Mouse (Mus musculus) lung, adult 2 months (tissue): ENCODE data around the gene Rnase13.

Experiments used
- CTCF ChIP-seq: fragments of 200-500 bp; IDR thresholded peaks from 2 replicates; pipeline ENCODE4 v1.5.1; 2011; ENCODE audit warnings: mild to moderate bottlenecking, low read length, control low read depth; ENCODE audit not compliant: insufficient read depth
- POLR2A ChIP-seq: fragments of 200-500 bp; IDR thresholded peaks from 2 replicates; pipeline ENCODE4 v1.6.1; 2011; ENCODE audit warnings: low read depth, mild to moderate bottlenecking, control low read depth, low read length, borderline replicate concordance; ENCODE audit errors: extremely low read depth

DNA sequence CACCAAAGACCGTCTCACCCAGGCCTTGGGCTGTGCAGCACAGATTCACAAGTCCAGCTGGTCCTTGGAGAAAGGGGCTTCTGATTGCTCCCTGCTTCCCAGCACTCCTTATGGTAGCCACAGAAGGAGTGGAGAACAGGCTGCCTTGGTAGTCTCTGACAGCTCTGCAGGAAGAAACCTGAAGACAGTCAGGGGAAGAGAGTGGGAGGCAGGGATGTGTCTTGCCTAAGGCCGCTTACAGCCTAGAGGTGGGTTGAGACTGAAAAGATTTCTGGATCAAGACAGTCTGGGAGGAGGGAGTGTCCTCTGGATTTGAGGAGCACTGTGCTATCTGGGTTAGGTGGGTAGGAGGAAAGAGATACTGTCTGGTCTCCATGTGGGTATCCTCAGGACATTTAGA lies 337 bp upstream of the Rnase13 start:
- no peak for TF ChIP-seq CTCF
- TF ChIP-seq POLR2A: no peak
